Mouse (Mus musculus) forebrain, embryonic 10.5 days (tissue): ENCODE data around the gene Pnpla1. TPM values are rescaled to one million over a fixed set of nuclear protein-coding genes. Genes with fewer than 3 reads are reported as not detected.
"Not testable (repeated sequence)": the region's sequence is repeated elsewhere in the genome, so short reads cannot be mapped to it uniquely, and the experiment has no call there.

Experiments
- DNase-seq: peaks from one replicate; pipeline ENCODE4 v3.0.0-alpha.2; 2017; ENCODE audit warnings: low spot score; ENCODE audit errors: extremely low spot score
- H3K27ac ChIP-seq: fragments of 300-500 bp; sonication (generic); 2 replicates; pipeline ENCODE4 v1.5.1; 2016; ENCODE audit warnings: mild to moderate bottlenecking
- H3K27me3 ChIP-seq: fragments of 300-500 bp; sonication (generic); 2 replicates; pipeline ENCODE4 v1.6.1; 2016; ENCODE audit warnings: mild to moderate bottlenecking; ENCODE audit not compliant: poor library complexity, severe bottlenecking
- H3K36me3 ChIP-seq: fragments of 300-500 bp; sonication (generic); replicated peaks from 2 replicates; pipeline ENCODE4 v1.6.1; 2016; ENCODE audit warnings: mild to moderate bottlenecking, moderate library complexity
- H3K4me1 ChIP-seq: fragments of 300-500 bp; sonication (generic); 2 replicates; pipeline ENCODE4 v1.6.1; 2016
- H3K4me3 ChIP-seq: fragments of 300-500 bp; sonication (generic); 2 replicates; pipeline ENCODE4 v1.5.1; 2016; ENCODE audit warnings: mild to moderate bottlenecking, moderate library complexity
- H3K9me3 ChIP-seq: fragments of 300-500 bp; sonication (generic); 2 replicates; pipeline ENCODE4 v1.6.1; 2016; ENCODE audit warnings: mild to moderate bottlenecking, moderate library complexity
- WGBS: fragments of 180-500 bp; shearing (Covaris S2); methylation state at CpG from one replicate; pipeline ENCODE4 v1.1.7; 2016; 5-methylcytosine and 5-hydroxymethylcytosine counted together
- polyA plus RNA-seq: library from polyadenylated mRNA; unstranded; fragments of >200 nt; fragmentation: Nextera tagmentation; extraction: Ambion mirVana; gene quantifications from 2 replicates; pipeline ENCODE4 v1.2.1, GENCODE M21; 2016

Gene Pnpla1
- polyA plus RNA-seq, 1 experiment from 2014 or later = not detected

- Histone ChIP-seq H3K4me1 (no peaks in the 10 kb centered on the region), H3K27ac (no peak overlapping the region), H3K27me3 (no peaks in the 10 kb centered on the region), H3K36me3 (peaks cover 100% of the 10 kb centered on the region), H3K9me3 (no peaks in the 10 kb centered on the region), H3K4me3 (no peak overlapping the region)
- WGBS = 91% methylated on average over 6 of the region's 6 CpGs
- DNase-seq = no peak
Observed at GRCm38 (mm10) chr17:28825359-28826041, 32.7 kb upstream of the Pnpla1 start.

- H3K9me3 ChIP-seq = no peaks in the 10 kb centered on the region
- H3K27me3 ChIP-seq = no peaks in the 10 kb centered on the region
- no peak overlapping the region for H3K4me3 ChIP-seq
- peaks cover 100% of the 10 kb centered on the region for H3K36me3 ChIP-seq
- no peak overlapping the region for H3K27ac ChIP-seq
- no peak for DNase-seq
- WGBS = 96% methylated on average over 8 of the region's 8 CpGs
- H3K4me1 ChIP-seq = no peaks in the 10 kb centered on the region
Observed at GRCm38 (mm10) chr17:28827665-28828231, 30.5 kb upstream of the Pnpla1 start.

GRCm38 (mm10) chr17:28829120-28829519 is 29.1 kb upstream of the Pnpla1 start:
- Histone ChIP-seq H3K36me3 (peaks cover 100% of the 10 kb centered on the region), H3K4me3 (no peak overlapping the region), H3K27me3 (no peaks in the 10 kb centered on the region), H3K4me1 (no peaks in the 10 kb centered on the region), H3K27ac (no peak overlapping the region), H3K9me3 (no peaks in the 10 kb centered on the region)
- DNase-seq = no peak
- 88% methylated on average over 14 of the region's 14 CpGs for WGBS

GRCm38 (mm10) chr17:28831065-28831464 is 27.1 kb upstream of the Pnpla1 start:
- Histone ChIP-seq H3K36me3 (peaks cover 98% of the 10 kb centered on the region), H3K4me3 (no peak overlapping the region), H3K27ac (peak overlapping the region; percentile 35; the same call in 1 of the 2 replicates), H3K27me3 (no peaks in the 10 kb centered on the region), H3K4me1 (no peaks in the 10 kb centered on the region), H3K9me3 (no peaks in the 10 kb centered on the region)
- WGBS = 85% methylated on average over 8 of the region's 8 CpGs
- DNase-seq = no peak

GRCm38 (mm10) chr17:28832040-28832439 is 26.2 kb upstream of the Pnpla1 start:
- Histone ChIP-seq H3K4me3 (no peak overlapping the region), H3K27me3 (no peaks in the 10 kb centered on the region), H3K27ac (no peak overlapping the region), H3K36me3 (peaks cover 98% of the 10 kb centered on the region), H3K4me1 (no peaks in the 10 kb centered on the region), H3K9me3 (no peaks in the 10 kb centered on the region)
- no peak for DNase-seq
- 93% methylated on average over 9 of the region's 9 CpGs for WGBS

GRCm38 (mm10) chr17:28832875-28833274 is 25.3 kb upstream of the Pnpla1 start:
- DNase-seq = no peak
- H3K27me3 ChIP-seq = no peaks in the 10 kb centered on the region
- no peak overlapping the region for H3K4me3 ChIP-seq
- no peaks in the 10 kb centered on the region for H3K9me3 ChIP-seq
- H3K36me3 ChIP-seq = peaks cover 98% of the 10 kb centered on the region
- H3K27ac ChIP-seq = 0 out of 2 replicates have a peak overlapping the region, but pooled peaks have one; percentile 20
- 91% methylated on average over 3 of the region's 3 CpGs for WGBS
- no peaks in the 10 kb centered on the region for H3K4me1 ChIP-seq

GRCm38 (mm10) chr17:28834676-28835075 is 23.5 kb upstream of the Pnpla1 start:
- Histone ChIP-seq H3K27ac (no peak overlapping the region), H3K4me1 (no peaks in the 10 kb centered on the region), H3K4me3 (no peak overlapping the region), H3K27me3 (no peaks in the 10 kb centered on the region), H3K36me3 (peaks cover 98% of the 10 kb centered on the region), H3K9me3 (peaks cover 8% of the 10 kb centered on the region; the same call in 1 of the 2 replicates)
- 90% methylated on average over 10 of the region's 10 CpGs for WGBS
- no peak for DNase-seq

- DNase-seq = no peak
- Histone ChIP-seq H3K4me1 (no peaks in the 10 kb centered on the region), H3K27ac (no peak overlapping the region), H3K36me3 (peaks cover 88% of the 10 kb centered on the region), H3K4me3 (no peak overlapping the region), H3K27me3 (no peaks in the 10 kb centered on the region), H3K9me3 (peaks cover 17% of the 10 kb centered on the region; the same call in 1 of the 2 replicates)
- 91% methylated on average over 7 of the region's 7 CpGs for WGBS
Observed at GRCm38 (mm10) chr17:28837840-28838239, 20.4 kb upstream of the Pnpla1 start.

- 97% methylated on average over 4 of the region's 4 CpGs for WGBS
- not testable (repeated sequence) for H3K4me1 ChIP-seq, H3K27me3 ChIP-seq, H3K27ac ChIP-seq, DNase-seq, H3K4me3 ChIP-seq
- H3K36me3 ChIP-seq = peaks cover 49% of the 10 kb centered on the region
- peaks cover 17% of the 10 kb centered on the region; the same call in 1 of the 2 replicates for H3K9me3 ChIP-seq
Observed at GRCm38 (mm10) chr17:28841947-28842346, 16.3 kb upstream of the Pnpla1 start.

- Histone ChIP-seq H3K9me3 (peaks cover 17% of the 10 kb centered on the region; the same call in 1 of the 2 replicates), H3K27me3 (no peaks in the 10 kb centered on the region), H3K27ac (no peak overlapping the region), H3K4me3 (no peak overlapping the region), H3K4me1 (no peaks in the 10 kb centered on the region), H3K36me3 (peaks cover 31% of the 10 kb centered on the region)
- WGBS = 91% methylated on average over 5 of the region's 5 CpGs
- no peak for DNase-seq
Observed at GRCm38 (mm10) chr17:28843665-28844064, 14.5 kb upstream of the Pnpla1 start.

GRCm38 (mm10) chr17:28846974-28847617 is 11.1 kb upstream of the Pnpla1 start:
- Histone ChIP-seq H3K36me3 (no peaks in the 10 kb centered on the region), H3K9me3 (0 out of 2 replicates have a peak, but pooled peaks cover under 1% of the 10 kb centered on the region), H3K27ac (no peak overlapping the region), H3K4me1 (no peaks in the 10 kb centered on the region), H3K27me3 (no peaks in the 10 kb centered on the region), H3K4me3 (no peak overlapping the region)
- WGBS = 78% methylated on average over 11 of the region's 11 CpGs
- DNase-seq = no peak

- DNase-seq = no peak
- no peak overlapping the region for H3K4me3 ChIP-seq
- no peaks in the 10 kb centered on the region for H3K9me3 ChIP-seq
- no peaks in the 10 kb centered on the region for H3K4me1 ChIP-seq
- no peaks in the 10 kb centered on the region for H3K36me3 ChIP-seq
- H3K27me3 ChIP-seq = no peaks in the 10 kb centered on the region
- WGBS = 94% methylated on average over 5 of the region's 5 CpGs
- no peak overlapping the region for H3K27ac ChIP-seq
Observed at GRCm38 (mm10) chr17:28850511-28850910, 7.7 kb upstream of the Pnpla1 start.

GRCm38 (mm10) chr17:28854377-28854776 is 3.8 kb upstream of the Pnpla1 start:
- H3K27me3 ChIP-seq = no peaks in the 10 kb centered on the region
- no peak overlapping the region for H3K4me3 ChIP-seq
- peaks cover 13% of the 10 kb centered on the region; the same call in 1 of the 2 replicates for H3K9me3 ChIP-seq
- H3K4me1 ChIP-seq = peaks cover 16% of the 10 kb centered on the region
- H3K36me3 ChIP-seq = no peaks in the 10 kb centered on the region
- 85% methylated on average over 7 of the region's 7 CpGs for WGBS
- no peak for DNase-seq
- H3K27ac ChIP-seq = no peak overlapping the region
